Mouse (Mus musculus): Measurements from ENCODE around the gene Tubgcp5.

Tubgcp5 gene

DNA sequence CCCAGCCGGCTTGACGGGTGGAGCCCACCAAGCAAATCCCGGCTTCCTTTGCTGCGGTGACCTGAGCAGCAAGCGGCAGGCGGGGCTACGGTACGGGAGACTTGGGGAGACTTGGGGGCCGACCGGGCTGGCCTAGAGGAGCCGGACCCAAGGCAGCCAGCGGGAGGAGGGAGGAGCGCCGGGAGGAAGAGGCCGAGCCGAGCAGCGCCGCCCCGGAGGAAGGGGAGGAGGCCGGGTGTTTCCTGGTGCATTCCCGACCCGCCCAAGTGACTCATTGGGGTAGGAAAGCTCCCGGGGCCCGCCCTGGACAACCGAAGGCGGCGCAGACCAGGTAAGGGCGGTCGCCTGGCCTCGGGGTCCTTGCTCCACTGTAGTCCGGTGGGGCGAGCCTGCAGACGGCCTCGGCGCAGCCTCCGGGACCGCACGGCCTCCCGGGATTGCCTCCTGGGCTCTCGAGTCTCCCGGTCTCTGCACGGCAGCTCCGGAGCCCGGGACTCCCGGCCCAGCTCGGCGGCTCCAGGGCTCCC is 48.1 kb downstream of the Tubgcp5 start:
- Histone ChIP-seq H3K36me3 (ENCODE audit: insufficient read depth, low read length) (no peaks in the 10 kb centered on the region), H3K4me3 (replicated peaks; ENCODE audit: low read length) (peak overlapping the region; percentile 89), H3K4me1 (replicated peaks; ENCODE audit: low read depth, low read length) (peaks cover 38% of the 10 kb centered on the region), H3K27me3 (ENCODE audit: insufficient read depth, low read length) (no peaks in the 10 kb centered on the region), H3K9me3 (ENCODE audit: low read length) (no peaks in the 10 kb centered on the region)
- TF ChIP-seq CTCF (conservative IDR thresholded peaks at IDR 0.05; ENCODE audit: low read length) (no peak), POU5F1 (IDR thresholded peaks at IDR 0.05; ENCODE audit: borderline replicate concordance, low read length) (no peak), NANOG (IDR thresholded peaks at IDR 0.05; ENCODE audit: borderline replicate concordance, low read length) (no peak)

DNA sequence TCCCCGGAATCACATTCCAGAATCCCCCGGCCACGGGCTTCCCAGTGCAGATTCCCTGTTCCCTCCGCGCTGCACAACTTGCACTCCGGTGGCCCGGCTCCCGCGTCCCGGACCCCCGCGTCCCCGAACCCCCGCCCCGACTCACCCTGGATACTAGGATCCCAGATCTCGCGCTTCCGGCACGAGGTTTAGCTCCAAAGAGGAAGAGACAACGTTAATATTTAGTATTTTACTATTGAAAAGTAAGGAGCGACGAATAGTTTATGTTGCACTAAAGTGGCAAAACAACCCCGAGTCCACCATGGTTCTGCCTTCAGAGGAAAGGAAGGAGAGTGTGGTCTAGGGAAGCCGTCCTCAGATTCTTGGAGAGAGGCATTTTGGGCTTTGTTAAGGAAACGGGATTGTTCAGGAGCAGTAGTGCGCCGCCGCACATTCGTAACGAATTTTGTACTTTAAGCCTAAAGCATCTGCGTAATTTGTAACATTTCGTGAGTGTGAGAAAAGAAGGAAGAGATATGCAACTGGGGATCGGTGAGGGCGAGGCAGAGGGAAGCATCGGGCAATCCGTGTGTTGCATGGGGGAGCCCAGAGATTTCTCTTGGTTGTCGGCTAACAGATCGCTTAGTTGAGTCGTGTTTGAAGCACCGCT is 48.7 kb downstream of the Tubgcp5 start:
- Histone ChIP-seq H3K4me3 (replicated peaks; ENCODE audit: low read length) (peak overlapping the region; percentile 89), H3K27me3 (ENCODE audit: insufficient read depth, low read length) (no peaks in the 10 kb centered on the region), H3K36me3 (ENCODE audit: insufficient read depth, low read length) (no peaks in the 10 kb centered on the region), H3K9me3 (ENCODE audit: low read length) (no peaks in the 10 kb centered on the region), H3K4me1 (replicated peaks; ENCODE audit: low read depth, low read length) (peaks cover 40% of the 10 kb centered on the region)
- no peak for TF ChIP-seq POU5F1 (IDR thresholded peaks at IDR 0.05; ENCODE audit: borderline replicate concordance, low read length)
- TF ChIP-seq CTCF (conservative IDR thresholded peaks at IDR 0.05; ENCODE audit: low read length): no peak
- TF ChIP-seq NANOG (IDR thresholded peaks at IDR 0.05; ENCODE audit: borderline replicate concordance, low read length): no peak

DNA sequence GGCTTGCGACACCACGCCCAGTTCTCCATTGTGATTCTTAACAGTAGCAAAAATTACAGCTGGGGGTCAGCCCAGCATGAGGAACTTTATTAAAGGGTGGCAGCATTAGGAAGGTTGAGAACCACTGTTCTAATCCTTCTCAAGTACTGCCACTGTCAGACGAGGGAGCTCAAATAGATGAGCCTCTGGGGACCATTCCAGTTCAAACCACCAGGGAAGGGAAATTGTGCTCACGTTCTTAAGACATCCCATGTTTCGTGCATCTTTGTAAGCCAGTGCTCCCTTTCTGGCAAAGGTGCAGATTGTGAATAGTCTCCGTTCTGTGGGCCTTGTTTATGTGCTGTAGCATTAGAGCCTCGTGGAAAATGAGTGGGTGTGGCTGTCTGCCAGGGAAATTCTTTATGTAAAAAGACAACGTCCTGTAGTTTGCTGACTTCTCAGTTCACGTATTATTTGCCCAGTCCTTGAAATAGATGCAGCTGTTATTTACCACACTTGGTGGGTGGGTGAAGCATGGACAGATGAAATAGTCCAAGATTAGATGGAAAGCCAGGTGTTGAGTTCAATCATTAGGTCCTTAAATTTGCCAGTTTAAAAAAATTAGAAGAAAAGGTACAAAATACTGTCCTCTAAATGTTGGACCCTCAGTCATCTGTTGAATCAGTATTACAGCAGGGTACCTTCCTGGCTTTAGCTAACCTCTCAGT is 52.8 kb downstream of the Tubgcp5 start:
- TF ChIP-seq CTCF (conservative IDR thresholded peaks at IDR 0.05; ENCODE audit: low read length): no peak
- TF ChIP-seq POU5F1 (IDR thresholded peaks at IDR 0.05; ENCODE audit: borderline replicate concordance, low read length): no peak
- TF ChIP-seq NANOG (IDR thresholded peaks at IDR 0.05; ENCODE audit: borderline replicate concordance, low read length): no peak
- Histone ChIP-seq H3K9me3 (ENCODE audit: low read length) (no peaks in the 10 kb centered on the region), H3K4me1 (replicated peaks; ENCODE audit: low read depth, low read length) (peaks cover 63% of the 10 kb centered on the region), H3K4me3 (replicated peaks; ENCODE audit: low read length) (no peak overlapping the region), H3K27me3 (ENCODE audit: insufficient read depth, low read length) (no peaks in the 10 kb centered on the region), H3K36me3 (ENCODE audit: insufficient read depth, low read length) (peaks cover 6% of the 10 kb centered on the region; the same call in 1 of the 2 replicates)

DNA sequence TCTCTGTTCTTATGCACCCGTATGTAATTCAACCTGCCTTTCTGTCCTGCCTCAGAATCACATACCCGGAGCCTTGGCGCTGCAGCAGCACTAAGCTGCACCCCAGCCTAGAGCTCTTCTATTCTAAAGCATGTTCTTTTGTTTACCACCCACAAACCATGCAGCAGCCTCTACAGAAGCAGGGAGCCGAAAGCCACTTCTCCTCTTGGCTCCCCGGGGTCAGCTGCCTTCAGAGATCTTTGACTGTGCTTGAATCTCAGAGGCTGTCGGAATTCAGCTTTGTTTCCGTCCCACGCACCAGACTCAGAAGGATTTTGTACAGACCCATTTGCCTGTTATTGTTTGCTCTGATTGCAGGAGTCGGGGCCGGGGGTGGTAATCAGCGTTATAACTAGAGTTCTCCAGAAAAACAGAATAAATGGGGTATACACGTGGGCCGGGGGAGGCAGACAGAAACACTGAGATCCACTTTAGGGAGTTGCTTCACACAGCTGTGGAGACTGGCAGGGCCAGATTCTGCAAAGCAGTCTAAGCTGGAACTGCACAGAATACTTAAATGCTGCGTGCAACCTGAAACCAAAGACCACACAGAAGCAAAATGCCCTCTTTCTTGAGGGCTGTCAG is 56.1 kb downstream of the Tubgcp5 start:
- Histone ChIP-seq H3K4me1 (replicated peaks; ENCODE audit: low read depth, low read length) (peaks cover 66% of the 10 kb centered on the region), H3K4me3 (replicated peaks; ENCODE audit: low read length) (no peak overlapping the region), H3K36me3 (ENCODE audit: insufficient read depth, low read length) (peaks cover 10% of the 10 kb centered on the region; the same call in 1 of the 2 replicates), H3K27me3 (ENCODE audit: insufficient read depth, low read length) (no peaks in the 10 kb centered on the region), H3K9me3 (ENCODE audit: low read length) (no peaks in the 10 kb centered on the region)
- TF ChIP-seq POU5F1 (IDR thresholded peaks at IDR 0.05; ENCODE audit: borderline replicate concordance, low read length): no peak
- TF ChIP-seq CTCF (conservative IDR thresholded peaks at IDR 0.05; ENCODE audit: low read length): no peak
- TF ChIP-seq NANOG (IDR thresholded peaks at IDR 0.05; ENCODE audit: borderline replicate concordance, low read length): no peak

DNA sequence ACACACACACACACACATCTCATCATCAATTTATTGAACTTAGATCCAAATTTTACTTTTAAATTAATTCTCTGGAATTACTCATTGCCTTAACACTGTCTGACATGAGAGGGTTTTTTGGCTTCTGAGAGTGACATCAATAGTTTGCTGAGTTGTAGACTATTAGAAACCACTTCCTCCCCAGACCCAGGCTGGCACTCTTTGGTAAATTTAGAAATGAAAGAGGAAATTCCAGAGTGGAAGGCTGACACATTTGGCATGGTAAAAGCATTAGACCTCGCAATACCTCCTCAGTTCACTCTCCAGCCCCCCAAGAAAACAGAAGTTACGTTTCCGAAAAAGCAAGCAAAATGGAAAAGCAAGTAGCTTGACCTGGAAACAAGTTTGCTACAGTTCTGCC is 58.8 kb downstream of the Tubgcp5 start:
- Histone ChIP-seq H3K9me3 (ENCODE audit: low read length) (no peaks in the 10 kb centered on the region), H3K27me3 (ENCODE audit: insufficient read depth, low read length) (no peaks in the 10 kb centered on the region), H3K4me3 (replicated peaks; ENCODE audit: low read length) (no peak overlapping the region), H3K36me3 (ENCODE audit: insufficient read depth, low read length) (peaks cover 10% of the 10 kb centered on the region; the same call in 1 of the 2 replicates), H3K4me1 (replicated peaks; ENCODE audit: low read depth, low read length) (peaks cover 57% of the 10 kb centered on the region)
- TF ChIP-seq POU5F1 (IDR thresholded peaks at IDR 0.05; ENCODE audit: borderline replicate concordance, low read length) (no peak), CTCF (conservative IDR thresholded peaks at IDR 0.05; ENCODE audit: low read length) (no peak), NANOG (IDR thresholded peaks at IDR 0.05; ENCODE audit: borderline replicate concordance, low read length) (no peak)

DNA sequence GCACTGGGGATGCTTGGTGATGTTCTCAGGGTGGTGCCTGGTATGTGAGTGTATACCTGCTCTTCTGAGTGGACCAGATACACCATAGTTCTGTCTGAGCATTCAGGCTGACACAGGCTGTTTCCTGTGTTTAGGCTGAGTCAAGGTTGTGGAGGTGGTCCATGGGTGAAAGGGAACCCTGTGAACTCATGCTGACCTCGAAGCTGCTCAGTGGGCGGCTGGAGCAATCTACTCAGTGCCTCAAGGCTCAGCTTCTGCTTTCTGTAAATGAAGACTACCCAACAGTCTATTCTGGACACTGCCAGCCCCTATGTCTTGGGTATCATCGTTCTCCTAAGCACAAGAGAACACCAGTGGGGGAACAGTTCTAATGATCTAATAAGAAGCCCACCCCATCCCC is 61.6 kb downstream of the Tubgcp5 start:
- TF ChIP-seq NANOG (IDR thresholded peaks at IDR 0.05; ENCODE audit: borderline replicate concordance, low read length) (no peak), POU5F1 (IDR thresholded peaks at IDR 0.05; ENCODE audit: borderline replicate concordance, low read length) (no peak), CTCF (conservative IDR thresholded peaks at IDR 0.05; ENCODE audit: low read length) (no peak)
- H3K27me3 ChIP-seq (ENCODE audit: insufficient read depth, low read length): no peaks in the 10 kb centered on the region
- H3K36me3 ChIP-seq (ENCODE audit: insufficient read depth, low read length): peaks cover 11% of the 10 kb centered on the region; the same call in 1 of the 2 replicates
- H3K4me1 ChIP-seq (replicated peaks; ENCODE audit: low read depth, low read length): peaks cover 45% of the 10 kb centered on the region
- no peaks in the 10 kb centered on the region for H3K9me3 ChIP-seq (ENCODE audit: low read length)
- no peak overlapping the region for H3K4me3 ChIP-seq (replicated peaks; ENCODE audit: low read length)

DNA sequence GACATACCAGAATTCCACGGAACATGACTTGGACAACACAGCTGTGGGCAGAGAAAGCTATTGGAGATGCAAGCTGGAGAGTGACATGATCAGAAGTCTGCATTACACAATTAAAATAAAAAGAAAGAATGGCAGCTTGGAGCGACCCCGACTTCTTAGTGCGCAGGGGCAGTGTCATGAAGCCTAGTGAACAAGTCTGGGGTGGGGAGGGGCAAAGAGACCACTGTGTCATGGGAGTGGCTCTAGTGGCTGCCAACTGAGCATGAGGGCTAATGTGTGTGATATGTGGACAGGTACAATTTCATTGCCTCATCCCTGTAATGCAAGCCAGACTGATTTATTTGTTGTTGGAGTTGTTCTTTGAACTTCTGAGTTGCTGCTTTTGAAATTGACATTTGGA is 62.8 kb downstream of the Tubgcp5 start:
- peaks cover 10% of the 10 kb centered on the region; the same call in 1 of the 2 replicates for H3K36me3 ChIP-seq (ENCODE audit: insufficient read depth, low read length)
- H3K4me1 ChIP-seq (replicated peaks; ENCODE audit: low read depth, low read length): peaks cover 37% of the 10 kb centered on the region
- H3K27me3 ChIP-seq (ENCODE audit: insufficient read depth, low read length): no peaks in the 10 kb centered on the region
- no peaks in the 10 kb centered on the region for H3K9me3 ChIP-seq (ENCODE audit: low read length)
- TF ChIP-seq NANOG (IDR thresholded peaks at IDR 0.05; ENCODE audit: borderline replicate concordance, low read length) (no peak), CTCF (conservative IDR thresholded peaks at IDR 0.05; ENCODE audit: low read length) (no peak)
- H3K4me3 ChIP-seq (replicated peaks; ENCODE audit: low read length): no peak overlapping the region

DNA sequence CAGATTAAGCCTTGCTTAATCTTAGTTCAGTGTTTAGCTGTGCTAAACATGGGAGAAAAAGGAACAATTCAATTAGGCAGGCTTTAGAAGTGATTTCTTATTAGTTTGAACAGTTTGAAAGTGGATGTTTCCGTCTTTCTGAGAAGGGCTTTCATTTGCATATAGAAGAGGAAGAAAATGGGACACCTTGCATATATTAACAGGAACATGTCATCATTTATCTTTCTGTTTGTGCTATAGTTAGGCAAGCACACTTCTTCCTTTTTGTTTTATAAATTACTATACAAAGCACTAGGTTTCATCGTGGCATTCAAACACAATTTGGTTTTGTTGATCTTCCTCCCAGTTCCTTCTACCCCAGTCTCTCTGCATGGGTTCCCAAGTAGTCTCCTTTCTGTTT is 63.8 kb downstream of the Tubgcp5 start:
- Histone ChIP-seq H3K9me3 (ENCODE audit: low read length) (no peaks in the 10 kb centered on the region), H3K36me3 (ENCODE audit: insufficient read depth, low read length) (peaks cover 9% of the 10 kb centered on the region; the same call in 1 of the 2 replicates), H3K4me1 (replicated peaks; ENCODE audit: low read depth, low read length) (peaks cover 33% of the 10 kb centered on the region), H3K27me3 (ENCODE audit: insufficient read depth, low read length) (no peaks in the 10 kb centered on the region), H3K4me3 (replicated peaks; ENCODE audit: low read length) (no peak overlapping the region)
- TF ChIP-seq CTCF (conservative IDR thresholded peaks at IDR 0.05; ENCODE audit: low read length): no peak
- TF ChIP-seq POU5F1 (IDR thresholded peaks at IDR 0.05; ENCODE audit: borderline replicate concordance, low read length): no peak
- TF ChIP-seq NANOG (IDR thresholded peaks at IDR 0.05; ENCODE audit: borderline replicate concordance, low read length): no peak
